Comparison of ENCODE assay signal across 7 mouse cellular contexts in the genomic region with DNA sequence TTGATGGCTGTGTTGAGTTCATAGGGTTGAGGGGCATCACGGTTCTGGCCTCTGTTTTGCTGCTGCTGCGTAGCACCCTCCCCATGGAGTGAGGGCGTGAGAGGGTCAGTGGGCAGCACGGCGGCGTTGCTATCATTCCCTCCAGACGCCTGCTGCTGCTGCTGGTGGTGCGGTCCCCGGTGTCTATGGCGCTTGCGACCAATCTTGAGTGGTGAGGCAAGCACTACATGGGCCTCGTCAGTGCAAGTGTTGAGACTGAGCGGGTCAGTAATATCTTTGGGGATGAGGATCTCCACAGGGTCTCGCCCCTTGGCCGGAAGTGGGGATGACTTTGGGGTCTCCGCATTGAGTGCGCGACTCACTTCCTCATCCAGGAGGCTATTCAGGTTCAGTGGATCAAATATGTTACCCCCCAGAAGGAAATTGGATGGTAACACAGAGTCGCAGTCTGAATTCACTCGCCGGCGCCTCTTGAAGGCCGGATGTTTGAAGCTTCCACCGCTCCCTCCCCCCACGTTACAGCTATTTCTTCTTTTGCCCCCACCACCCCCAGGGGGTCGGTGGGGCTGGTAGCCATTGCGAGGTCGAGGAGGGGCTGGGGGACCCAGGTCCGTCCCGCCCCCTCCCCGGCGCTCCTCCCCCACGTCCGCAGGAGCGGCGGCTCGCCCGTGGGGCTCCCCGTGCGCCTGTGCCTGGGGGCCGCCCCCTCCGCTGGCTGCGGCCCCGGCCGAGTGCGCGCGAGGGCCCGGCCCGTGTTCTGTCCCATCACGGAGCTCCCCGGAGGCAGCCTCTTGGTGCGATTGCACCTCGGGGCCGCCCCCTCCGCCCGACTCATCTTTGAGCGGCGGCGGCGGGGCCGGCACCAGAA. TPM values are rescaled to one million over a fixed set of nuclear protein-coding genes. Genes with fewer than 3 reads are reported as not detected.
A peak's percentile ranks its signal among the peaks of the same experiment; 100 is the strongest.
DNase-seq lines count a peak whose midpoint lies in the region; ATAC-seq and TF ChIP-seq lines count a peak whose summit lies in the region.

No protein-coding gene starts in this region.

- peaks cover 12% of the 10 kb centered on the region for H3K4me1 ChIP-seq in testis, adult 2 months (ENCODE audit: control insufficient read depth, insufficient read depth, low read length)
- peaks cover 53% of the 10 kb centered on the region for H3K4me1 ChIP-seq in forebrain, embryonic 15.5 days
- peaks cover 38% of the 10 kb centered on the region for H3K4me1 ChIP-seq in intestine, embryonic 14.5 days (replicated peaks; ENCODE audit: control insufficient read depth, insufficient read depth, low read length)
- H3K4me1 ChIP-seq in liver, embryonic 16.5 days (ENCODE audit: control insufficient read depth, low read depth, low read length), result peaks cover 31% of the 10 kb centered on the region
- H3K4me1 ChIP-seq in neural tube, embryonic 14.5 days (ENCODE audit: control insufficient read depth, insufficient read depth, low read length), result peaks cover 27% of the 10 kb centered on the region

- H3K36me3 ChIP-seq in testis, adult 2 months (ENCODE audit: control insufficient read depth, insufficient read depth, low read length), result no peaks in the 10 kb centered on the region; the same call in none of the 2 replicates
- peaks cover 38% of the 10 kb centered on the region for H3K36me3 ChIP-seq in forebrain, embryonic 15.5 days
- H3K36me3 ChIP-seq in intestine, embryonic 14.5 days (ENCODE audit: control insufficient read depth, insufficient read depth, low read length), result peaks cover 41% of the 10 kb centered on the region
- H3K36me3 ChIP-seq in liver, embryonic 16.5 days (ENCODE audit: control insufficient read depth, insufficient read depth), result peaks cover 29% of the 10 kb centered on the region
- peaks cover 24% of the 10 kb centered on the region; the same call in 1 of the 2 replicates for H3K36me3 ChIP-seq in neural tube, embryonic 14.5 days (ENCODE audit: control insufficient read depth, insufficient read depth, low read length)

- TF ChIP-seq CTCF in testis, adult 2 months (IDR thresholded peaks at IDR 0.05; ENCODE audit: control insufficient read depth, insufficient read depth, insufficient replicate concordance, low read depth, low read length), result no peak

- no peaks in the 10 kb centered on the region for H3K9me3 ChIP-seq in forebrain, embryonic 15.5 days
- H3K9me3 ChIP-seq in intestine, embryonic 14.5 days (ENCODE audit: control insufficient read depth, low read length), result no peaks in the 10 kb centered on the region
- no peaks in the 10 kb centered on the region for H3K9me3 ChIP-seq in liver, embryonic 16.5 days (replicated peaks; ENCODE audit: control insufficient read depth, low read length)
- H3K9me3 ChIP-seq in neural tube, embryonic 14.5 days (ENCODE audit: control insufficient read depth, low read length), result no peaks in the 10 kb centered on the region

- H3K9ac ChIP-seq in forebrain, embryonic 15.5 days (replicated peaks), result peak overlapping the region; percentile 95
- peak overlapping the region; percentile 92 for H3K9ac ChIP-seq in intestine, embryonic 14.5 days (ENCODE audit: low read length)
- peak overlapping the region; percentile 95 for H3K9ac ChIP-seq in liver, embryonic 16.5 days (ENCODE audit: low read depth, low read length)
- H3K9ac ChIP-seq in neural tube, embryonic 14.5 days (replicated peaks; ENCODE audit: low read depth, low read length), result peak overlapping the region; percentile 85

- peak overlapping the region; percentile 99 for H3K27ac ChIP-seq in testis, adult 2 months (ENCODE audit: control insufficient read depth, insufficient read depth, low read depth, low read length)
- peak overlapping the region; percentile 99 for H3K27ac ChIP-seq in forebrain, embryonic 15.5 days (replicated peaks)
- peak overlapping the region; percentile 91 for H3K27ac ChIP-seq in intestine, embryonic 14.5 days (ENCODE audit: low read depth)
- H3K27ac ChIP-seq in liver, embryonic 16.5 days (ENCODE audit: low read length), result peak overlapping the region; percentile 100
- H3K27ac ChIP-seq in neural tube, embryonic 14.5 days (ENCODE audit: low read depth, low read length), result peak overlapping the region; percentile 96

- DNase-seq in testis, postnatal 10 days (ENCODE audit: low spot score), result no peak
- DNase-seq in adrenal gland, postnatal 14 days, result peak; percentile 75
- peak; percentile 64 for DNase-seq in intestine, embryonic 14.5 days (ENCODE audit: low spot score)

- 5% methylated on average over 49 of the region's 62 CpGs for WGBS in forebrain, embryonic 15.5 days
- WGBS in intestine, embryonic 14.5 days, result 3% methylated on average over 46 of the region's 62 CpGs
- WGBS in liver, embryonic 16.5 days (ENCODE audit: insufficient replicate concordance), result 1% methylated on average over 55 of the region's 62 CpGs
- WGBS in neural tube, embryonic 14.5 days, result 1% methylated on average over 44 of the region's 62 CpGs

- peak overlapping the region; percentile 95 for H3K4me2 ChIP-seq in forebrain, embryonic 15.5 days (replicated peaks)
- peak overlapping the region; percentile 88 for H3K4me2 ChIP-seq in intestine, embryonic 14.5 days (ENCODE audit: low read length)
- peak overlapping the region; percentile 99 for H3K4me2 ChIP-seq in liver, embryonic 16.5 days (ENCODE audit: low read depth, low read length)
- H3K4me2 ChIP-seq in neural tube, embryonic 14.5 days (ENCODE audit: low read depth, low read length), result peak overlapping the region; percentile 76

- TF ChIP-seq POLR2A in testis, adult 2 months (IDR thresholded peaks at IDR 0.05; ENCODE audit: control insufficient read depth, low read depth, low read length), result 0 out of 2 replicates have a peak, but pooled peaks have one; percentile 27

- peak; percentile 3 for ATAC-seq in forebrain, embryonic 15.5 days (replicated peaks)
- ATAC-seq in intestine, embryonic 14.5 days (replicated peaks; ENCODE audit: low FRiP score, low TSS enrichment, low read depth), result peak; percentile 12
- ATAC-seq in liver, embryonic 16.5 days (ENCODE audit: low read depth), result peak; percentile 7; the same call in 1 of the 2 replicates
- ATAC-seq in neural tube, embryonic 14.5 days (ENCODE audit: low read depth), result peak; percentile 19

- H3K27me3 ChIP-seq in testis, adult 2 months (ENCODE audit: control insufficient read depth, insufficient read depth, low read length), result no peaks in the 10 kb centered on the region
- no peaks in the 10 kb centered on the region for H3K27me3 ChIP-seq in forebrain, embryonic 15.5 days
- no peaks in the 10 kb centered on the region for H3K27me3 ChIP-seq in intestine, embryonic 14.5 days (replicated peaks; ENCODE audit: control insufficient read depth, insufficient read depth, low read length)
- H3K27me3 ChIP-seq in liver, embryonic 16.5 days (ENCODE audit: control insufficient read depth, insufficient read depth, low read depth, low read length), result no peaks in the 10 kb centered on the region
- no peaks in the 10 kb centered on the region for H3K27me3 ChIP-seq in neural tube, embryonic 14.5 days (ENCODE audit: control insufficient read depth, insufficient read depth, low read length)

- H3K4me3 ChIP-seq in testis, adult 2 months (ENCODE audit: control insufficient read depth, low read depth, low read length), result peak overlapping the region; percentile 99
- H3K4me3 ChIP-seq in forebrain, embryonic 15.5 days, result peak overlapping the region; percentile 86
- peak overlapping the region; percentile 71 for H3K4me3 ChIP-seq in intestine, embryonic 14.5 days (ENCODE audit: low read depth, low read length)
- H3K4me3 ChIP-seq in liver, embryonic 16.5 days (ENCODE audit: low read depth, low read length), result peak overlapping the region; percentile 88
- H3K4me3 ChIP-seq in neural tube, embryonic 14.5 days (ENCODE audit: low read depth, low read length), result peak overlapping the region; percentile 82

RNA-seq across cellular contexts. Expression of a gene that starts 2.1 kb away (rescaled TPM):
- 103 and 114 TPM in 2 replicates for polyA plus RNA-seq in testis, adult 2 months (2012; rRNA removed)
- total RNA-seq in adrenal gland, postnatal 14 days (2021), result 41.5 and 46.7 TPM in 2 replicates
- polyA plus RNA-seq in forebrain, embryonic 15.5 days (2015; fragmentation: Nextera tagmentation; extraction: Ambion mirVana), result 12.3 and 12.6 TPM in 2 replicates
- polyA plus RNA-seq in intestine, embryonic 14.5 days (2014; fragmentation: Nextera tagmentation; extraction: Ambion mirVana), result 12.1 and 15.4 TPM in 2 replicates
- polyA plus RNA-seq in liver, embryonic 16.5 days (2015; fragmentation: Nextera tagmentation; extraction: Ambion mirVana), result 3.8 and 4.6 TPM in 2 replicates
- 13.1 and 17.0 TPM in 2 replicates for polyA plus RNA-seq in neural tube, embryonic 14.5 days (2014; fragmentation: Nextera tagmentation; extraction: Ambion mirVana)

RNA-seq across cellular contexts. Expression of a gene that starts 2.2 kb away (rescaled TPM):
- 10.9 and 12.3 TPM in 2 replicates for polyA plus RNA-seq in testis, adult 2 months (2012; rRNA removed)
- 5.6 and 5.7 TPM in 2 replicates for total RNA-seq in adrenal gland, postnatal 14 days (2021)
- 10.4 and 11.3 TPM in 2 replicates for polyA plus RNA-seq in forebrain, embryonic 15.5 days (2015; fragmentation: Nextera tagmentation; extraction: Ambion mirVana)
- polyA plus RNA-seq in intestine, embryonic 14.5 days (2014; fragmentation: Nextera tagmentation; extraction: Ambion mirVana), result 14.4 and 17.9 TPM in 2 replicates
- 3.8 and 4.0 TPM in 2 replicates for polyA plus RNA-seq in liver, embryonic 16.5 days (2015; fragmentation: Nextera tagmentation; extraction: Ambion mirVana)
- 11.2 and 13.9 TPM in 2 replicates for polyA plus RNA-seq in neural tube, embryonic 14.5 days (2014; fragmentation: Nextera tagmentation; extraction: Ambion mirVana)

RNA-seq across cellular contexts. Expression of a gene that starts 6.7 kb away (rescaled TPM):
- polyA plus RNA-seq in testis, adult 2 months (2012; rRNA removed), result 48.3 and 60.4 TPM in 2 replicates
- total RNA-seq in adrenal gland, postnatal 14 days (2021), result 20.4 and 21.9 TPM in 2 replicates
- 36.9 and 42.4 TPM in 2 replicates for polyA plus RNA-seq in forebrain, embryonic 15.5 days (2015; fragmentation: Nextera tagmentation; extraction: Ambion mirVana)
- 25.5 and 35.4 TPM in 2 replicates for polyA plus RNA-seq in intestine, embryonic 14.5 days (2014; fragmentation: Nextera tagmentation; extraction: Ambion mirVana)
- 14.8 and 15.5 TPM in 2 replicates for polyA plus RNA-seq in liver, embryonic 16.5 days (2015; fragmentation: Nextera tagmentation; extraction: Ambion mirVana)
- 37.8 and 43.7 TPM in 2 replicates for polyA plus RNA-seq in neural tube, embryonic 14.5 days (2014; fragmentation: Nextera tagmentation; extraction: Ambion mirVana)

RNA-seq across cellular contexts. Expression of a gene that starts 39.9 kb away (rescaled TPM):
- 423 and 435 TPM in 2 replicates for polyA plus RNA-seq in testis, adult 2 months (2012; rRNA removed)
- 74.9 and 87.3 TPM in 2 replicates for total RNA-seq in adrenal gland, postnatal 14 days (2021)
- 75.6 and 76.1 TPM in 2 replicates for polyA plus RNA-seq in forebrain, embryonic 15.5 days (2015; fragmentation: Nextera tagmentation; extraction: Ambion mirVana)
- polyA plus RNA-seq in intestine, embryonic 14.5 days (2014; fragmentation: Nextera tagmentation; extraction: Ambion mirVana), result 121 and 125 TPM in 2 replicates
- 59.8 and 64.4 TPM in 2 replicates for polyA plus RNA-seq in liver, embryonic 16.5 days (2015; fragmentation: Nextera tagmentation; extraction: Ambion mirVana)
- 80.1 and 85.1 TPM in 2 replicates for polyA plus RNA-seq in neural tube, embryonic 14.5 days (2014; fragmentation: Nextera tagmentation; extraction: Ambion mirVana)

RNA-seq across cellular contexts. Expression of a gene that starts 44.0 kb away (rescaled TPM):
- polyA plus RNA-seq in testis, adult 2 months (2012; rRNA removed), result 0.97 and 0.98 TPM in 2 replicates
- 3.6 and 5.9 TPM in 2 replicates for total RNA-seq in adrenal gland, postnatal 14 days (2021)
- 43.6 and 45.6 TPM in 2 replicates for polyA plus RNA-seq in forebrain, embryonic 15.5 days (2015; fragmentation: Nextera tagmentation; extraction: Ambion mirVana)
- 1.5 and 1.9 TPM in 2 replicates for polyA plus RNA-seq in intestine, embryonic 14.5 days (2014; fragmentation: Nextera tagmentation; extraction: Ambion mirVana)
- polyA plus RNA-seq in liver, embryonic 16.5 days (2015; fragmentation: Nextera tagmentation; extraction: Ambion mirVana), result 0.21 and 0.33 TPM in 2 replicates
- 13.6 and 22.3 TPM in 2 replicates for polyA plus RNA-seq in neural tube, embryonic 14.5 days (2014; fragmentation: Nextera tagmentation; extraction: Ambion mirVana)
